Mouse (Mus musculus): ENCODE data around the gene Fnip1. TPM values are rescaled to one million over a fixed set of nuclear protein-coding genes. Genes with fewer than 3 reads are reported as not detected.
A peak's percentile ranks its signal among the peaks of the same experiment; 100 is the strongest.
"Not testable (repeated sequence)": the region's sequence is repeated elsewhere in the genome, so short reads cannot be mapped to it uniquely, and the experiment has no call there.

Fnip1 gene
- polyA plus RNA-seq, 1 experiment = 9.8 TPM

- Histone ChIP-seq H3K4me3 (ENCODE audit: control insufficient read depth, low read depth, low read length) (no peak overlapping the region), H3K27ac (ENCODE audit: control insufficient read depth, insufficient read depth, low read depth, low read length) (no peak overlapping the region), H3K27me3 (ENCODE audit: control insufficient read depth, insufficient read depth, low read length) (no peaks in the 10 kb centered on the region), H3K36me3 (ENCODE audit: control insufficient read depth, insufficient read depth, low read length) (no peaks in the 10 kb centered on the region), H3K4me1 (ENCODE audit: control insufficient read depth, insufficient read depth, low read length) (no peaks in the 10 kb centered on the region)
- TF ChIP-seq CTCF (IDR thresholded peaks at IDR 0.05; ENCODE audit: control insufficient read depth, insufficient read depth, insufficient replicate concordance, low read depth, low read length) = no peak
- no peak for TF ChIP-seq POLR2A (IDR thresholded peaks at IDR 0.05; ENCODE audit: control insufficient read depth, low read depth, low read length)
These were observed 8.8 kb upstream of the Fnip1 start for GRCm38 (mm10) chr11:54429224-54429623.

- Histone ChIP-seq H3K4me3 (ENCODE audit: control insufficient read depth, low read depth, low read length) (no peak overlapping the region), H3K4me1 (ENCODE audit: control insufficient read depth, insufficient read depth, low read length) (no peaks in the 10 kb centered on the region; the same call in 1 of the 2 replicates), H3K36me3 (ENCODE audit: control insufficient read depth, insufficient read depth, low read length) (no peaks in the 10 kb centered on the region), H3K27ac (ENCODE audit: control insufficient read depth, insufficient read depth, low read depth, low read length) (no peak overlapping the region), H3K27me3 (ENCODE audit: control insufficient read depth, insufficient read depth, low read length) (no peaks in the 10 kb centered on the region)
- TF ChIP-seq POLR2A (IDR thresholded peaks at IDR 0.05; ENCODE audit: control insufficient read depth, low read depth, low read length) (no peak), CTCF (IDR thresholded peaks at IDR 0.05; ENCODE audit: control insufficient read depth, insufficient read depth, insufficient replicate concordance, low read depth, low read length) (no peak)
These were observed 2.2 kb upstream of the Fnip1 start for GRCm38 (mm10) chr11:54435797-54436196.

GRCm38 (mm10) chr11:54437310-54437822 lies 633 bp upstream of the Fnip1 start:
- no peaks in the 10 kb centered on the region for H3K27me3 ChIP-seq (ENCODE audit: control insufficient read depth, insufficient read depth, low read length)
- no peaks in the 10 kb centered on the region; the same call in 1 of the 2 replicates for H3K4me1 ChIP-seq (ENCODE audit: control insufficient read depth, insufficient read depth, low read length)
- TF ChIP-seq CTCF (IDR thresholded peaks at IDR 0.05; ENCODE audit: control insufficient read depth, insufficient read depth, insufficient replicate concordance, low read depth, low read length) = no peak
- no peak for TF ChIP-seq POLR2A (IDR thresholded peaks at IDR 0.05; ENCODE audit: control insufficient read depth, low read depth, low read length)
- H3K27ac ChIP-seq (ENCODE audit: control insufficient read depth, insufficient read depth, low read depth, low read length) = peak overlapping the region; percentile 96
- H3K36me3 ChIP-seq (ENCODE audit: control insufficient read depth, insufficient read depth, low read length) = no peaks in the 10 kb centered on the region
- H3K4me3 ChIP-seq (ENCODE audit: control insufficient read depth, low read depth, low read length) = peak overlapping the region; percentile 98

- H3K4me1 ChIP-seq (ENCODE audit: control insufficient read depth, insufficient read depth, low read length) = no peaks in the 10 kb centered on the region; the same call in 1 of the 2 replicates
- H3K27me3 ChIP-seq (ENCODE audit: control insufficient read depth, insufficient read depth, low read length) = no peaks in the 10 kb centered on the region
- no peaks in the 10 kb centered on the region for H3K36me3 ChIP-seq (ENCODE audit: control insufficient read depth, insufficient read depth, low read length)
- peak overlapping the region; percentile 71 for H3K27ac ChIP-seq (ENCODE audit: control insufficient read depth, insufficient read depth, low read depth, low read length)
- TF ChIP-seq POLR2A (IDR thresholded peaks at IDR 0.05; ENCODE audit: control insufficient read depth, low read depth, low read length) = no peak; the same call in 1 of the 2 replicates
- TF ChIP-seq CTCF (IDR thresholded peaks at IDR 0.05; ENCODE audit: control insufficient read depth, insufficient read depth, insufficient replicate concordance, low read depth, low read length) = no peak
- H3K4me3 ChIP-seq (ENCODE audit: control insufficient read depth, low read depth, low read length) = peak overlapping the region; percentile 95
These were observed 375 bp downstream of the Fnip1 start for GRCm38 (mm10) chr11:54438366-54438781.

- H3K27me3 ChIP-seq (ENCODE audit: control insufficient read depth, insufficient read depth, low read length) = no peaks in the 10 kb centered on the region
- peak overlapping the region; percentile 71; the same call in 1 of the 2 replicates for H3K27ac ChIP-seq (ENCODE audit: control insufficient read depth, insufficient read depth, low read depth, low read length)
- H3K4me3 ChIP-seq (ENCODE audit: control insufficient read depth, low read depth, low read length) = peak overlapping the region; percentile 95; the same call in 1 of the 2 replicates
- no peaks in the 10 kb centered on the region for H3K36me3 ChIP-seq (ENCODE audit: control insufficient read depth, insufficient read depth, low read length)
- TF ChIP-seq POLR2A (IDR thresholded peaks at IDR 0.05; ENCODE audit: control insufficient read depth, low read depth, low read length) = no peak
- H3K4me1 ChIP-seq (ENCODE audit: control insufficient read depth, insufficient read depth, low read length) = no peaks in the 10 kb centered on the region; the same call in 1 of the 2 replicates
These were observed 1.1 kb downstream of the Fnip1 start for GRCm38 (mm10) chr11:54438991-54439690.

GRCm38 (mm10) chr11:54439691-54440029 lies 1.7 kb downstream of the Fnip1 start:
- no peaks in the 10 kb centered on the region for H3K36me3 ChIP-seq (ENCODE audit: control insufficient read depth, insufficient read depth, low read length)
- TF ChIP-seq POLR2A (IDR thresholded peaks at IDR 0.05; ENCODE audit: control insufficient read depth, low read depth, low read length) = no peak
- no peaks in the 10 kb centered on the region; the same call in 1 of the 2 replicates for H3K4me1 ChIP-seq (ENCODE audit: control insufficient read depth, insufficient read depth, low read length)
- no peaks in the 10 kb centered on the region for H3K27me3 ChIP-seq (ENCODE audit: control insufficient read depth, insufficient read depth, low read length)
- H3K27ac ChIP-seq (ENCODE audit: control insufficient read depth, insufficient read depth, low read depth, low read length) = no peak overlapping the region
- H3K4me3 ChIP-seq (ENCODE audit: control insufficient read depth, low read depth, low read length) = peak overlapping the region; percentile 65

GRCm38 (mm10) chr11:54450757-54451156 lies 12.8 kb downstream of the Fnip1 start:
- H3K27ac ChIP-seq (ENCODE audit: control insufficient read depth, insufficient read depth, low read depth, low read length); H3K36me3 ChIP-seq (ENCODE audit: control insufficient read depth, insufficient read depth, low read length); H3K4me3 ChIP-seq (ENCODE audit: control insufficient read depth, low read depth, low read length); H3K27me3 ChIP-seq (ENCODE audit: control insufficient read depth, insufficient read depth, low read length); H3K4me1 ChIP-seq (ENCODE audit: control insufficient read depth, insufficient read depth, low read length): not testable (repeated sequence)

GRCm38 (mm10) chr11:54454516-54454915 lies 16.5 kb downstream of the Fnip1 start:
- H3K36me3 ChIP-seq (ENCODE audit: control insufficient read depth, insufficient read depth, low read length) = no peaks in the 10 kb centered on the region
- TF ChIP-seq POLR2A (IDR thresholded peaks at IDR 0.05; ENCODE audit: control insufficient read depth, low read depth, low read length) (no peak), CTCF (IDR thresholded peaks at IDR 0.05; ENCODE audit: control insufficient read depth, insufficient read depth, insufficient replicate concordance, low read depth, low read length) (no peak)
- H3K4me3 ChIP-seq (ENCODE audit: control insufficient read depth, low read depth, low read length) = no peak overlapping the region
- H3K4me1 ChIP-seq (ENCODE audit: control insufficient read depth, insufficient read depth, low read length) = no peaks in the 10 kb centered on the region
- no peaks in the 10 kb centered on the region for H3K27me3 ChIP-seq (ENCODE audit: control insufficient read depth, insufficient read depth, low read length)
- H3K27ac ChIP-seq (ENCODE audit: control insufficient read depth, insufficient read depth, low read depth, low read length) = no peak overlapping the region

Measured in testis, adult 2 months (tissue).